Mouse (Mus musculus) ES-Bruce4 (cell line): ENCODE data around the gene Tnf. TPM values are rescaled to one million over a fixed set of nuclear protein-coding genes. Genes with fewer than 3 reads are reported as not detected.

Source experiments
- H3K27ac ChIP-seq: 2 replicates; pipeline ENCODE4 v1.5.1; 2012; ENCODE audit warnings: low read length, inconsistent platforms; ENCODE audit not compliant: insufficient read depth
- H3K27me3 ChIP-seq: 2 replicates; pipeline ENCODE4 v1.6.1; 2012; ENCODE audit warnings: mild to moderate bottlenecking, low read length, inconsistent platforms; ENCODE audit not compliant: control insufficient read depth, poor library complexity, insufficient read depth, severe bottlenecking
- H3K36me3 ChIP-seq: 2 replicates; pipeline ENCODE4 v1.6.1; 2012; ENCODE audit warnings: inconsistent platforms, mild to moderate bottlenecking, low read length, moderate library complexity; ENCODE audit not compliant: control insufficient read depth, poor library complexity, insufficient read depth, severe bottlenecking
- H3K4me1 ChIP-seq: one replicate; pipeline ENCODE4 v1.8.1; 2011; ENCODE audit warnings: low read length; ENCODE audit not compliant: control insufficient read depth, insufficient read depth
- H3K4me3 ChIP-seq: 2 replicates; pipeline ENCODE4 v1.5.1; 2011; ENCODE audit warnings: low read depth, mild to moderate bottlenecking, low read length
- H3K9ac ChIP-seq: 2 replicates; pipeline ENCODE4 v1.6.1; 2012; ENCODE audit warnings: low read depth, mild to moderate bottlenecking, inconsistent platforms; ENCODE audit not compliant: poor library complexity, severe bottlenecking
- H3K9me3 ChIP-seq: replicated peaks from 2 replicates; pipeline ENCODE4 v1.6.1; 2012; ENCODE audit warnings: mild to moderate bottlenecking, low read length, inconsistent platforms; ENCODE audit not compliant: control insufficient read depth, poor library complexity, insufficient read depth, severe bottlenecking
- CTCF ChIP-seq: IDR thresholded peaks from one replicate; pipeline ENCODE4 v1.8.1; 2011; ENCODE audit warnings: low read depth, low read length
- EP300 ChIP-seq: IDR thresholded peaks from 2 replicates; pipeline ENCODE4 v1.6.1; 2011; ENCODE audit warnings: low read depth, low read length; ENCODE audit not compliant: insufficient read depth
- POLR2A ChIP-seq: IDR thresholded peaks from one replicate; pipeline ENCODE4 v1.8.1; 2011; ENCODE audit warnings: low read length; ENCODE audit not compliant: insufficient read depth
- polyA plus RNA-seq: library from polyadenylated mRNA; stranded (reverse); fragments of >200 nt; gene quantifications from 2 replicates; pipeline ENCODE4 v1.2.4, GENCODE M21; 2011; ENCODE audit warnings: low read depth; ENCODE audit not compliant: missing spikeins, insufficient read depth, insufficient read length

Tnf gene
- polyA plus RNA-seq, 1 experiment: not detected

GRCm38 (mm10) chr17:35204494-35205379, 2.9 kb upstream of the Tnf start, which contains the start of gene Lta:
TSS of gene Lta (minus strand) at chr17:35205351.
- no peaks in the 10 kb centered on the region for H3K36me3 ChIP-seq
- no peaks in the 10 kb centered on the region for H3K27me3 ChIP-seq
- peak within 1 kb of the TSS; percentile 33 for H3K4me3 ChIP-seq
- no peaks in the 10 kb centered on the region for H3K4me1 ChIP-seq
- peak within 1 kb of the TSS; percentile 39 for H3K9ac ChIP-seq
- TF ChIP-seq CTCF (no peak), POLR2A (no peak), EP300 (no peak)
- no peak within 1 kb of the TSS for H3K27ac ChIP-seq
- H3K9me3 ChIP-seq: no peaks in the 10 kb centered on the region

GRCm38 (mm10) chr17:35202442-35202841, 635 bp upstream of the Tnf start:
- Histone ChIP-seq H3K27me3 (no peaks in the 10 kb centered on the region), H3K9me3 (no peaks in the 10 kb centered on the region), H3K36me3 (no peaks in the 10 kb centered on the region), H3K9ac (no peak overlapping the region), H3K4me3 (no peak overlapping the region), H3K27ac (no peak overlapping the region), H3K4me1 (no peaks in the 10 kb centered on the region)
- TF ChIP-seq POLR2A: no peak
- no peak for TF ChIP-seq CTCF
- TF ChIP-seq EP300: no peak

- Histone ChIP-seq H3K36me3 (no peaks in the 10 kb centered on the region), H3K9me3 (no peaks in the 10 kb centered on the region), H3K9ac (no peak overlapping the region), H3K27me3 (no peaks in the 10 kb centered on the region), H3K4me3 (no peak overlapping the region), H3K4me1 (no peaks in the 10 kb centered on the region), H3K27ac (no peak overlapping the region)
- TF ChIP-seq EP300: no peak
These were observed 679 bp downstream of the Tnf start for GRCm38 (mm10) chr17:35201128-35201527.

- Histone ChIP-seq H3K4me1 (no peaks in the 10 kb centered on the region), H3K9me3 (no peaks in the 10 kb centered on the region), H3K27ac (no peak overlapping the region), H3K9ac (no peak overlapping the region), H3K27me3 (no peaks in the 10 kb centered on the region), H3K4me3 (no peak overlapping the region), H3K36me3 (no peaks in the 10 kb centered on the region)
- TF ChIP-seq EP300: no peak
- no peak for TF ChIP-seq CTCF
- TF ChIP-seq POLR2A: no peak
These were observed 1.4 kb downstream of the Tnf start for GRCm38 (mm10) chr17:35200398-35200797.

- H3K4me1 ChIP-seq: no peaks in the 10 kb centered on the region
- TF ChIP-seq CTCF: no peak
- TF ChIP-seq EP300: peak; percentile 33; the same call in 1 of the 2 replicates
These were observed 2.9 kb downstream of the Tnf start for GRCm38 (mm10) chr17:35198946-35199345.

GRCm38 (mm10) chr17:35198029-35198428, 3.8 kb downstream of the Tnf start:
- Histone ChIP-seq H3K4me3 (no peak overlapping the region), H3K27ac (no peak overlapping the region), H3K9ac (no peak overlapping the region), H3K4me1 (no peaks in the 10 kb centered on the region), H3K36me3 (no peaks in the 10 kb centered on the region), H3K9me3 (no peaks in the 10 kb centered on the region), H3K27me3 (no peaks in the 10 kb centered on the region)
- TF ChIP-seq EP300 (no peak), CTCF (no peak), POLR2A (no peak)

More at GRCm38 (mm10) chr17:35198946-35199345, 2.9 kb downstream of the Tnf start:
- H3K9ac ChIP-seq: no peak overlapping the region
- H3K27ac ChIP-seq: no peak overlapping the region
- no peaks in the 10 kb centered on the region for H3K36me3 ChIP-seq
- no peaks in the 10 kb centered on the region for H3K27me3 ChIP-seq
- no peaks in the 10 kb centered on the region for H3K9me3 ChIP-seq
- no peak overlapping the region for H3K4me3 ChIP-seq
